Comparison of ENCODE assay signal across 26 mouse cellular contexts in the genomic region with DNA sequence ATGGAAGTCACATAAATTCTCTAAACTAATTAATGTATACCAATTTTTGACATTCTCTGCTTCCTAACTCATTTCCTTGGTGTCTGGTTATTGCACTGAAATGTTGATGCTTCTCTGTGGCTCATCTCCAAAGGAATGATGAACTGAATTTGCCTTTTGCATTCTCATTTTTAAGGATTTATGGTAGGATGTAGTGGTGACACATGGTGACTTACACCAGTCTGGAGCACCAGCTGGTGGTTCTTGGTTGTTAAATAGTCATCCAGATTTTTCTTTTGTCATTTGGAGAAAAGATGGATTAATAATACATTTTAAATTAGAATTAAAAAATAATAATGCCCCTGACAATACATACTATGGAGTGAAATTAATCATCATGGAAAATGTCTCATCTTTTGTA.
DNase-seq lines count a peak whose midpoint lies in the region; ATAC-seq and TF ChIP-seq lines count a peak whose summit lies in the region.
"Had no signal": no experiment of that assay in that cellular context is flagged by ENCODE, and none has a peak within 500 bp of the region (broad histone marks: within the 10 kb centered on the region; RNA-seq: fewer than 3 reads in every experiment).

No protein-coding gene starts in this region.

- no peak overlapping the region for H3K9ac ChIP-seq in forebrain, embryonic 13.5 days
- H3K9ac ChIP-seq: embryonic facial prominence, embryonic 12.5 days; embryonic facial prominence, embryonic 15.5 days; forebrain, embryonic 15.5 days; heart, embryonic 12.5 days; heart, embryonic 15.5 days; hindbrain, embryonic 13.5 days had no signal

- H3K27me3 ChIP-seq in forebrain, embryonic 13.5 days, result no peaks in the 10 kb centered on the region
- H3K27me3 ChIP-seq: embryonic facial prominence, embryonic 12.5 days; embryonic facial prominence, embryonic 15.5 days; forebrain, embryonic 15.5 days; heart, embryonic 12.5 days; heart, embryonic 15.5 days; hindbrain, embryonic 13.5 days had no signal

- no peak for TF ChIP-seq CTCF in brain, embryonic 14.5 days (IDR thresholded peaks at IDR 0.05; ENCODE audit: borderline replicate concordance, extremely low read depth, insufficient read depth, insufficient read length)
- no peak for TF ChIP-seq CTCF in layer of hippocampus, adult 2 months (conservative IDR thresholded peaks at IDR 0.05)

- DNase-seq in brain, embryonic 14.5 days (ENCODE audit: low read depth), result peak; percentile 14
- DNase-seq in layer of hippocampus, adult 2 months (ENCODE audit: low spot score in 2 of 2), result peak; percentile 24 to 58
- peak; percentile 56 for DNase-seq in layer of hippocampus, adult 9-11 months
- DNase-seq in right cerebral cortex, adult 2 months (ENCODE audit: low spot score in 2 of 2), result no peak
- no peak for DNase-seq in kidney, postnatal 25 days
- DNase-seq: adrenal gland, postnatal 10 days; adrenal gland, postnatal 36 days; cerebellum, adult 11-12 months; cerebellum, adult 8-10 months; cerebellum, postnatal 10 days; cerebellum, postnatal 36 days; gastrocnemius, postnatal 25 days; heart, adult 18-20 months; heart, postnatal 10 days; heart, postnatal 36 days had no signal

- no peak for TF ChIP-seq POLR2A in brain, embryonic 14.5 days (IDR thresholded peaks at IDR 0.05; ENCODE audit: borderline replicate concordance, extremely low read depth, insufficient read depth, insufficient read length, poor library complexity, severe bottlenecking)

- no peaks in the 10 kb centered on the region for H3K9me3 ChIP-seq in forebrain, embryonic 13.5 days (replicated peaks)
- H3K9me3 ChIP-seq: embryonic facial prominence, embryonic 12.5 days; embryonic facial prominence, embryonic 15.5 days; forebrain, embryonic 15.5 days; heart, embryonic 12.5 days; heart, embryonic 15.5 days; hindbrain, embryonic 10.5 days; hindbrain, embryonic 13.5 days had no signal

- no peak overlapping the region for H3K4me2 ChIP-seq in forebrain, embryonic 13.5 days
- H3K4me2 ChIP-seq: embryonic facial prominence, embryonic 12.5 days; embryonic facial prominence, embryonic 15.5 days; forebrain, embryonic 15.5 days; heart, embryonic 12.5 days; heart, embryonic 15.5 days; hindbrain, embryonic 13.5 days had no signal

- H3K4me3 ChIP-seq in layer of hippocampus, adult 2 months, result no peak overlapping the region
- H3K4me3 ChIP-seq in forebrain, embryonic 13.5 days, result no peak overlapping the region
- H3K4me3 ChIP-seq: embryonic facial prominence, embryonic 12.5 days; embryonic facial prominence, embryonic 15.5 days; forebrain, embryonic 15.5 days; heart, embryonic 12.5 days; heart, embryonic 15.5 days; hindbrain, embryonic 10.5 days; hindbrain, embryonic 13.5 days had no signal

- no peak for ATAC-seq in forebrain, embryonic 13.5 days
- ATAC-seq: CD4-positive, CD25-positive, alpha-beta regulatory T cell, adult 4 months; forebrain, embryonic 15.5 days; hindbrain, postnatal 0 days; inflammation-experienced regulatory T-cells, adult 6 months had no signal

- peak overlapping the region; percentile 55 for H3K27ac ChIP-seq in layer of hippocampus, adult 2 months
- no peak overlapping the region for H3K27ac ChIP-seq in forebrain, embryonic 13.5 days
- H3K27ac ChIP-seq: embryonic facial prominence, embryonic 12.5 days; embryonic facial prominence, embryonic 15.5 days; forebrain, embryonic 15.5 days; heart, embryonic 15.5 days; hindbrain, embryonic 10.5 days; hindbrain, embryonic 13.5 days; hindbrain, postnatal 0 days had no signal

- H3K36me3 ChIP-seq in forebrain, embryonic 13.5 days (ENCODE audit: poor library complexity, severe bottlenecking), result no peaks in the 10 kb centered on the region
- H3K36me3 ChIP-seq: embryonic facial prominence, embryonic 12.5 days; embryonic facial prominence, embryonic 15.5 days; forebrain, embryonic 15.5 days; heart, embryonic 12.5 days; heart, embryonic 15.5 days; hindbrain, embryonic 10.5 days; hindbrain, embryonic 13.5 days had no signal

- H3K4me1 ChIP-seq in forebrain, embryonic 13.5 days, result no peaks in the 10 kb centered on the region
- H3K4me1 ChIP-seq: embryonic facial prominence, embryonic 12.5 days; embryonic facial prominence, embryonic 15.5 days; forebrain, embryonic 15.5 days; heart, embryonic 12.5 days; heart, embryonic 15.5 days; hindbrain, embryonic 13.5 days had no signal

Comparison
In these comparisons a context has a peak if more than half of its experiments do, and no peak if none do; other contexts are left out.
1. DNase-seq: peak in brain, embryonic 14.5 days (single experiment), layer of hippocampus, adult 2 months (2 of 2) and layer of hippocampus, adult 9-11 months (single experiment); none in right cerebral cortex, adult 2 months (0 of 2) and kidney, postnatal 25 days (0 of 2).